Mouse (Mus musculus): ENCODE data around the gene Pcyt2. TPM values are rescaled to one million over a fixed set of nuclear protein-coding genes. Genes with fewer than 3 reads are reported as not detected.
"Not testable (repeated sequence)": the region's sequence is repeated elsewhere in the genome, so short reads cannot be mapped to it uniquely, and the experiment has no call there.

The Pcyt2 gene
- polyA plus RNA-seq, 1 experiment: 432 TPM

DNA sequence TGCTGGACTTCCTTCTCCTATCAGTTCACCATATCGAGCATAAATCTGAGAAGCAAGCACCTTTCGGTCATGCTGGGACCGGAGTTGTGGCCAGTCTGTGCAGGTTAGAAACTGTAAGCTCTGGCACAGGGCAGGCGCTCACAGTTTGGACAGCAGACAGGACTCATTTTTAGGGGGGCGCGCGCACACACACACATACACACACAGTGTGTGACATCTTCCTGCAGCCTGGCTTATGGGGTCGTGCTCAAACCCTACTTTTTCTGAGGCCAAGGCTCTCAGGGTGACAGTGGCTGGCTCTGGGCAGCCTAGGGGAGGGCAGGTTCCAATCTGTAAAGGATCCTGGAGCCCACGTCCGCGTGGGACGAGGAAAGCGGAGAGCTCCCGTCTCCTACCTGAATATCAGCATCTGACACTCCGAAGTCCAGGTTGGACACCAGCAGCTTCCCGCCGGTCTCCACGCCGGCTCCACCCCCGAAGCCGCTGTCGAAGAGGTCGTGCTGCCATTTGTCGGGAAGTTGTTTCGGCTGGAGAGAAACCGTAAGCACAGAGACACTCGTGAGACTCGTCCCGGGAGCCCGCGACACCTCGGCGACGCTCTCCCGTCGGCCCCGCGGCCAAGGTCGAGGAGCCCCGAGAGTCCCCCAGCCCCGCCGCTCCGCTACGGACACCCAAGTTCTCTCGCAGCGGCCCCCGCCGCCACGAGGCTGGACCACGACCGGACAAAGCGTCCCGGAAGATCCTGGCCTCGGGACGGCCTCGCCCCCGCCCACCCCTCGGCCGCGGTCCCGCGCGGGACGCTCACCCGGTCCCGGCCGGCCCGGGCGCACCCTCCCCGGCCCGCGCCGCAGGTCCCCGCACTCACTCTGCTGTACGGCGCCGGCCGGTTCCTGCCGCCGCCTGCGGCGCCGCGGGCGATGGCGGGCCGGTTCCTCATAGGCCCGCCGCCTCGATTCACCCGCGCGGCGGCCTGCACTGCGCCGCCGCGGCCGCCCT, 20.2 kb downstream of the Pcyt2 start:
- Histone ChIP-seq H3K4me3 (ENCODE audit: insufficient read depth, low read depth, low read length) (peak overlapping the region; percentile 55), H3K27me3 (replicated peaks; ENCODE audit: control insufficient read depth, insufficient read depth, low read length) (no peaks in the 10 kb centered on the region), H3K4me1 (ENCODE audit: control insufficient read depth, insufficient read depth, low read length) (peaks cover 16% of the 10 kb centered on the region), H3K27ac (ENCODE audit: insufficient read depth, low read depth, low read length) (no peak overlapping the region; the same call in 1 of the 2 replicates), H3K36me3 (ENCODE audit: control insufficient read depth, insufficient read depth, low read length) (peaks cover 4% of the 10 kb centered on the region; the same call in 1 of the 2 replicates)
- TF ChIP-seq POLR2A (IDR thresholded peaks at IDR 0.05; ENCODE audit: low read depth, low read length): no peak
- no peak for TF ChIP-seq CTCF (conservative IDR thresholded peaks at IDR 0.05; ENCODE audit: insufficient read depth, insufficient read length, low read depth, low read length)
- peak; percentile 50 for DNase-seq
- WGBS: 3% methylated on average over 98 of the region's 99 CpGs

DNA sequence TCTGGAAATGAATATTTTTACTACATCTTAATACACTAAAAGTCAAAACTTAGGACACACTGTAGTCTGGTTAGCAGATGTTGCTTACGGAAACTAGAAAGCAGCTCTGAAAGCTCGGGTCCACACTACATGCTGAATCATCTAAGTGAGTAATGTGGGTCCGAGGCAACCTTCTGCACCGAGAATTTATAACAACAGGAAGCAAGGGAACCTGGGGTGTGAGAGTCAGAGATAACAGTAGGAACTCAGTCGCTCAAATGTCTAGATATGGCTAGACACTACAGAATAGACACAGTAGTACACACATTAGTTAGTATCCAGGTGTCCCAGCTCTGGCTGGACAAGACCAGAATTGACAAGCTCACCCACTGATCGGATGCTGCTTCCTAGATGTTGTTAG, 29.2 kb downstream of the Pcyt2 start:
- no peak for TF ChIP-seq POLR2A (IDR thresholded peaks at IDR 0.05; ENCODE audit: low read depth, low read length)
- no peak for TF ChIP-seq CTCF (conservative IDR thresholded peaks at IDR 0.05; ENCODE audit: insufficient read depth, insufficient read length, low read depth, low read length)
- WGBS: 85% methylated on average over 6 of the region's 6 CpGs
- Histone ChIP-seq H3K27me3 (replicated peaks; ENCODE audit: control insufficient read depth, insufficient read depth, low read length) (no peaks in the 10 kb centered on the region), H3K36me3 (ENCODE audit: control insufficient read depth, insufficient read depth, low read length) (no peaks in the 10 kb centered on the region; the same call in 1 of the 2 replicates), H3K27ac (ENCODE audit: insufficient read depth, low read depth, low read length) (no peak overlapping the region), H3K4me1 (ENCODE audit: control insufficient read depth, insufficient read depth, low read length) (no peaks in the 10 kb centered on the region), H3K4me3 (ENCODE audit: insufficient read depth, low read depth, low read length) (no peak overlapping the region)
- DNase-seq: no peak

- Histone ChIP-seq H3K36me3 (ENCODE audit: control insufficient read depth, insufficient read depth, low read length) (peaks cover under 1% of the 10 kb centered on the region; the same call in 1 of the 2 replicates), H3K4me1 (ENCODE audit: control insufficient read depth, insufficient read depth, low read length) (peaks cover 16% of the 10 kb centered on the region), H3K27me3 (replicated peaks; ENCODE audit: control insufficient read depth, insufficient read depth, low read length) (no peaks in the 10 kb centered on the region), H3K4me3 (ENCODE audit: insufficient read depth, low read depth, low read length) (no peak overlapping the region), H3K27ac (ENCODE audit: insufficient read depth, low read depth, low read length) (no peak overlapping the region)
- DNase-seq: no peak
- no peak for TF ChIP-seq CTCF (conservative IDR thresholded peaks at IDR 0.05; ENCODE audit: insufficient read depth, insufficient read length, low read depth, low read length)
- 95% methylated on average over 1 of the region's 1 CpGs for WGBS
Measured at GRCm38 (mm10) chr11:120583937-120584336, 33.8 kb downstream of the Pcyt2 start.

DNA sequence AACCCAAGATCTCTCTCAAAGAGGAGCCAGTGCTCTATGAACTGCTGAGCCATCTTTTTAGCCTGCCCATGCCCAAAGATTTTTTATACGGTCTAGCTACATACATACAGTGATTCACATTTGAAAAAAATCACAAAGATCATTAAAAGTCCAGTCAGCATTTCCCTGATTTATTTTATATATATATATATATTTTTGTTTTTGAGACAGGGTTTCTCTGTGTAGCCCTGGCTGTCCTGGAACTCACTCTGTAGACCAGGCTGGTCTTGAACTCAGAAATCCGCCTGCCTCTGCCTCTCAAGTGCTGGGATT, 34.8 kb downstream of the Pcyt2 start:
- peaks cover 25% of the 10 kb centered on the region for H3K4me1 ChIP-seq (ENCODE audit: control insufficient read depth, insufficient read depth, low read length)
- not testable (repeated sequence) for DNase-seq; H3K27ac ChIP-seq (ENCODE audit: insufficient read depth, low read depth, low read length); H3K36me3 ChIP-seq (ENCODE audit: control insufficient read depth, insufficient read depth, low read length); H3K27me3 ChIP-seq (replicated peaks; ENCODE audit: control insufficient read depth, insufficient read depth, low read length); H3K4me3 ChIP-seq (ENCODE audit: insufficient read depth, low read depth, low read length)
- WGBS: 95% methylated on average over 2 of the region's 2 CpGs

- H3K4me3 ChIP-seq (ENCODE audit: insufficient read depth, low read depth, low read length): peak overlapping the region; percentile 95; the same call in 1 of the 2 replicates
- TF ChIP-seq POLR2A (IDR thresholded peaks at IDR 0.05; ENCODE audit: low read depth, low read length) (no peak), CTCF (conservative IDR thresholded peaks at IDR 0.05; ENCODE audit: insufficient read depth, insufficient read length, low read depth, low read length) (0 out of 2 replicates have a peak, but pooled peaks have one; percentile 13)
- H3K27ac ChIP-seq (ENCODE audit: insufficient read depth, low read depth, low read length): peak overlapping the region; percentile 98; the same call in 1 of the 2 replicates
- H3K4me1 ChIP-seq (ENCODE audit: control insufficient read depth, insufficient read depth, low read length): peaks cover 29% of the 10 kb centered on the region
- WGBS: 61% methylated on average over 8 of the region's 8 CpGs
- peak; percentile 67 for DNase-seq
- peaks cover 3% of the 10 kb centered on the region for H3K36me3 ChIP-seq (ENCODE audit: control insufficient read depth, insufficient read depth, low read length)
- H3K27me3 ChIP-seq (replicated peaks; ENCODE audit: control insufficient read depth, insufficient read depth, low read length): no peaks in the 10 kb centered on the region
Measured at GRCm38 (mm10) chr11:120582268-120582981, 35.3 kb downstream of the Pcyt2 start.

- WGBS: 4% methylated on average over 73 of the region's 75 CpGs
- TF ChIP-seq CTCF (conservative IDR thresholded peaks at IDR 0.05; ENCODE audit: insufficient read depth, insufficient read length, low read depth, low read length): peak; percentile 26; the same call in 1 of the 2 replicates
- peak; percentile 66 for TF ChIP-seq POLR2A (IDR thresholded peaks at IDR 0.05; ENCODE audit: low read depth, low read length)
- peaks cover 3% of the 10 kb centered on the region for H3K36me3 ChIP-seq (ENCODE audit: control insufficient read depth, insufficient read depth, low read length)
- peak within 1 kb of the TSS; percentile 98 for H3K27ac ChIP-seq (ENCODE audit: insufficient read depth, low read depth, low read length)
- H3K4me1 ChIP-seq (ENCODE audit: control insufficient read depth, insufficient read depth, low read length): peaks cover 34% of the 10 kb centered on the region
- peak within 1 kb of the TSS; percentile 95 for H3K4me3 ChIP-seq (ENCODE audit: insufficient read depth, low read depth, low read length)
- H3K27me3 ChIP-seq (replicated peaks; ENCODE audit: control insufficient read depth, insufficient read depth, low read length): no peaks in the 10 kb centered on the region
- DNase-seq: peak; percentile 91
Measured at GRCm38 (mm10) chr11:120581490-120582267, 36.1 kb downstream of the Pcyt2 start, which contains the start of gene Arhgdia. Gene Arhgdia, minus strand, starts transcription at chr11:120581624.
